ENCODE assay signal across 8 mouse cellular contexts in genomic region chr11:3142413-3142812, GRCm38 (mm10). TPM values are rescaled to one million over a fixed set of nuclear protein-coding genes. Genes with fewer than 3 reads are reported as not detected.
DNase-seq lines count a peak whose midpoint lies in the region; ATAC-seq and TF ChIP-seq lines count a peak whose summit lies in the region.
"Not testable (repeated sequence)": the region's sequence is repeated elsewhere in the genome, so short reads cannot be mapped to it uniquely, and the experiment has no call there.

No protein-coding gene starts in this region.

- peak; percentile 35 for ATAC-seq in limb, embryonic 14.5 days (ENCODE audit: low FRiP score, low read depth)
- ATAC-seq in midbrain, embryonic 13.5 days = peak; percentile 73

- H3K4me2 ChIP-seq in limb, embryonic 14.5 days (replicated peaks; ENCODE audit: low read depth, low read length, severe bottlenecking); midbrain, embryonic 13.5 days (replicated peaks): not testable (repeated sequence)

- not testable (repeated sequence) for H3K4me1 ChIP-seq in limb, embryonic 14.5 days (ENCODE audit: control insufficient read depth, insufficient read depth, low read length); midbrain, embryonic 13.5 days (replicated peaks)

- not testable (repeated sequence) for H3K27me3 ChIP-seq in limb, embryonic 14.5 days (ENCODE audit: control insufficient read depth, insufficient read depth, low read length); midbrain, embryonic 13.5 days

- 84% methylated on average over 4 of the region's 5 CpGs for WGBS in limb, embryonic 14.5 days
- WGBS in midbrain, embryonic 13.5 days = 88% methylated on average over 4 of the region's 5 CpGs

- H3K27ac ChIP-seq in limb, embryonic 14.5 days (replicated peaks; ENCODE audit: low read depth, low read length); midbrain, embryonic 13.5 days: not testable (repeated sequence)

- H3K4me3 ChIP-seq in limb, embryonic 14.5 days (replicated peaks; ENCODE audit: low read length); midbrain, embryonic 13.5 days (replicated peaks): not testable (repeated sequence)

- DNase-seq in cerebellum, postnatal 10 days = peak; percentile 68 to 72
- DNase-seq in gastrocnemius, adult 18-20 months (ENCODE audit: low spot score) = peak; percentile 88
- DNase-seq in heart, postnatal 4 days = peak; percentile 77
- DNase-seq in kidney, postnatal 25 days = peak; percentile 72 to 89
- not testable (repeated sequence) for DNase-seq in limb, embryonic 14.5 days (ENCODE audit: low spot score)
- peak; percentile 61 for DNase-seq in spleen, adult 12 weeks (ENCODE audit: low spot score)
- DNase-seq in urinary bladder, postnatal 4 days (ENCODE audit: low spot score in 2 of 2) = peak; percentile 93 to 100

- not testable (repeated sequence) for TF ChIP-seq POLR2A in limb, embryonic 14.5 days (IDR thresholded peaks at IDR 0.05; ENCODE audit: borderline replicate concordance, extremely low read depth, insufficient read depth, insufficient read length)

- H3K9me3 ChIP-seq in limb, embryonic 14.5 days (ENCODE audit: control insufficient read depth, low read length) = peaks cover 10% of the 10 kb centered on the region; the same call in 1 of the 2 replicates
- H3K9me3 ChIP-seq in midbrain, embryonic 13.5 days = peaks cover 10% of the 10 kb centered on the region

- not testable (repeated sequence) for H3K36me3 ChIP-seq in limb, embryonic 14.5 days (ENCODE audit: control insufficient read depth, insufficient read depth, low read length); midbrain, embryonic 13.5 days

- H3K9ac ChIP-seq in limb, embryonic 14.5 days (ENCODE audit: low read depth, low read length, severe bottlenecking); midbrain, embryonic 13.5 days (replicated peaks): not testable (repeated sequence)

RNA-seq across cellular contexts. Expression of gene Sfi1, which starts 50.9 kb away (rescaled TPM):
- 10 to 100 TPM in 1 of 2 experiments, 1 to 10 TPM in 1; 9.8 to 12.4 TPM for total RNA-seq in gastrocnemius, adult 18-20 months (2021)
- 10 to 100 TPM; 25.2 TPM for total RNA-seq in heart, postnatal 4 days (2021)
- 34.6 and 39.4 TPM in 2 replicates for polyA plus RNA-seq in limb, embryonic 14.5 days (2012; rRNA removed)
- polyA plus RNA-seq in limb, embryonic 14.5 days (2014; fragmentation: Nextera tagmentation; extraction: Ambion mirVana) = 10.1 and 11.7 TPM in 2 replicates
- polyA plus RNA-seq in midbrain, embryonic 13.5 days (2015; fragmentation: Nextera tagmentation; extraction: Ambion mirVana) = 17.9 and 18.6 TPM in 2 replicates

RNA-seq across cellular contexts. Expression of gene Eif4enif1, which starts 59.8 kb away (rescaled TPM):
- total RNA-seq in gastrocnemius, adult 18-20 months (2021) = 10 to 100 TPM; 32.9 to 38.2 TPM
- 10 to 100 TPM; 62.0 to 64.2 TPM for total RNA-seq in heart, postnatal 4 days (2021)
- 87.8 and 103 TPM in 2 replicates for polyA plus RNA-seq in limb, embryonic 14.5 days (2012; rRNA removed)
- polyA plus RNA-seq in limb, embryonic 14.5 days (2014; fragmentation: Nextera tagmentation; extraction: Ambion mirVana) = 55.9 and 68.7 TPM in 2 replicates
- polyA plus RNA-seq in midbrain, embryonic 13.5 days (2015; fragmentation: Nextera tagmentation; extraction: Ambion mirVana) = 54.4 and 55.6 TPM in 2 replicates
